Mouse (Mus musculus) lung, adult 2 months (tissue): Measurements from ENCODE around the gene Pdk1.

Experiments
- CTCF ChIP-seq: fragments of 200-500 bp; IDR thresholded peaks from 2 replicates; pipeline ENCODE4 v1.5.1; 2011; ENCODE audit warnings: mild to moderate bottlenecking, low read length, control low read depth; ENCODE audit not compliant: insufficient read depth
- POLR2A ChIP-seq: fragments of 200-500 bp; IDR thresholded peaks from 2 replicates; pipeline ENCODE4 v1.6.1; 2011; ENCODE audit warnings: low read depth, mild to moderate bottlenecking, control low read depth, low read length, borderline replicate concordance; ENCODE audit errors: extremely low read depth

- no peak for TF ChIP-seq CTCF
- no peak for TF ChIP-seq POLR2A
Measured at GRCm38 (mm10) chr2:71855076-71855475, 17.9 kb upstream of the Pdk1 start.
